Comparison of ENCODE assay signal across 21 mouse cellular contexts in the genomic region with DNA sequence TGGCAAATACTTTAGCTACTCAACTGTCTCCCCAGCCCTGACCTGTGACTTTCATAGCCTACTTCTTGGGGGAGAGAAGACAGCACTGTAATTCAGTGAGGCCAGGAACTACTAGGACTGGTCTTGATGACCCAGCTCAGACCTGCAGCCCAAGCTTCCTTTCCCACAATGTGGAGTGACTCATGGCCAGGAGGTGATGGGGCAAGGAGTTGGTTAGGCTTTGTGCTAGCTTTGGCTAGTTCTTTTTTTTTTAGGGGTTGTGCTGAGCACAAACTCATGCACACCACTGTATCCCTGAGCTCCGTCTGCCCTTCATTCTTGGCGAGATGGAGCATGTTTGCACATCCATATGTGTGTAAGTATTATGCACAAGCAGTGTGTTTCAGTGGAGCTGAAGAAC. TPM values are rescaled to one million over a fixed set of nuclear protein-coding genes. Genes with fewer than 3 reads are reported as not detected.
"Had no signal": no experiment of that assay in that cellular context is flagged by ENCODE, and none has a peak within 500 bp of the region (broad histone marks: within the 10 kb centered on the region; RNA-seq: fewer than 3 reads in every experiment).

No protein-coding gene starts in this region.

- H3K27ac ChIP-seq: lung, embryonic 15.5 days; macrophage; midbrain, embryonic 13.5 days; midbrain, embryonic 15.5 days; neural tube, embryonic 12.5 days had no signal

- H3K9ac ChIP-seq: lung, embryonic 15.5 days; midbrain, embryonic 13.5 days; midbrain, embryonic 15.5 days; neural tube, embryonic 12.5 days had no signal

- H3K27me3 ChIP-seq: midbrain, embryonic 15.5 days had no signal

- DNase-seq: lung, adult 2 months; lung, postnatal 14 days; lung, postnatal 36 days; right cerebral cortex, postnatal 14 days; thymus, adult 18-20 months; thymus, postnatal 14 days; thymus, postnatal 36 days had no signal

- H3K36me3 ChIP-seq: lung, embryonic 15.5 days; midbrain, embryonic 13.5 days; midbrain, embryonic 15.5 days; neural tube, embryonic 12.5 days had no signal

- H3K4me3 ChIP-seq: lung, embryonic 15.5 days; megakaryocyte, embryonic 14.5 days; midbrain, embryonic 13.5 days; midbrain, embryonic 15.5 days; neural tube, embryonic 12.5 days had no signal

RNA-seq across cellular contexts. Expression of a gene that starts 4.5 kb away (rescaled TPM):
- total RNA-seq: monocyte, adult 5-6 weeks; neutrophil, adult 5-6 weeks had no signal

RNA-seq across cellular contexts. Expression of a gene that starts 31.0 kb away (rescaled TPM):
- total RNA-seq: megakaryocyte progenitor cell, adult 5-6 weeks; midbrain, postnatal 0 days; neutrophil, adult 5-6 weeks had no signal
- polyA plus RNA-seq: midbrain, embryonic 11.5 days; midbrain, embryonic 13.5 days; midbrain, postnatal 0 days; neural tube, embryonic 12.5 days; neural tube, embryonic 14.5 days; stomach, embryonic 14.5 days; stomach, embryonic 16.5 days had no signal

RNA-seq across cellular contexts. Expression of a gene that starts 33.9 kb away (rescaled TPM):
- total RNA-seq: monocyte, adult 5-6 weeks; neutrophil, adult 5-6 weeks had no signal
- polyA plus RNA-seq: macrophage; midbrain, embryonic 11.5 days; neural tube, embryonic 12.5 days; stomach, embryonic 14.5 days had no signal
